Mouse (Mus musculus): Measurements from ENCODE around the gene Tfb2m. TPM values are rescaled to one million over a fixed set of nuclear protein-coding genes. Genes with fewer than 3 reads are reported as not detected.

Gene Tfb2m
- polyA plus RNA-seq, 1 experiment from 2014 or later, result 26.2 TPM

DNA sequence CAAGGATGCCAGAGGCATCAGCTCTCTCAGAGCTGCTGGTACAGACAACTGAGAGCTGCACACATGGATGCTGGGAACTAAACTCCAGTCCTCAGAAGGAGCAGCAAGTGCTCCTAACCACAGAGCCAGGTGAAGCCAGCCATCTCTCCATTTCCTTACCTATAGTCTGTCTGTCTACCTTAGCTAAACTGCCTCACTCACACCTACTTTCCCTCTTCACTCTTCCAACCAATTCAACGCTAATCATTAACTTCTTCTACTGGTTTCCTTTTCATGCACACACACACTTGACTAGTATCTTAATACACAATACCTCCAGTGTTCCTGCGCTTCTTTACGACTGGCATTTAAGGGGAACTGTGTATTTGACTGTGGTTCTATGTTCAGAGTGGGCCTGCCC, 6.2 kb downstream of the Tfb2m start:
- H3K4me2 ChIP-seq (replicated peaks), result no peak overlapping the region
- no peaks in the 10 kb centered on the region for H3K9me3 ChIP-seq (replicated peaks)
- no peak overlapping the region for H3K4me3 ChIP-seq (replicated peaks)
- H3K27me3 ChIP-seq, result no peaks in the 10 kb centered on the region
- H3K27ac ChIP-seq (replicated peaks), result no peak overlapping the region
- whole genome bisulfite sequencing, result 89% methylated on average over 3 of the region's 3 CpGs
- H3K4me1 ChIP-seq, result peaks cover 7% of the 10 kb centered on the region
- no peak for ATAC-seq (ENCODE audit: insufficient number of reproducible peaks, low FRiP score, low TSS enrichment, low read depth)
- H3K9ac ChIP-seq, result no peak overlapping the region
- H3K36me3 ChIP-seq, result peaks cover 24% of the 10 kb centered on the region

DNA sequence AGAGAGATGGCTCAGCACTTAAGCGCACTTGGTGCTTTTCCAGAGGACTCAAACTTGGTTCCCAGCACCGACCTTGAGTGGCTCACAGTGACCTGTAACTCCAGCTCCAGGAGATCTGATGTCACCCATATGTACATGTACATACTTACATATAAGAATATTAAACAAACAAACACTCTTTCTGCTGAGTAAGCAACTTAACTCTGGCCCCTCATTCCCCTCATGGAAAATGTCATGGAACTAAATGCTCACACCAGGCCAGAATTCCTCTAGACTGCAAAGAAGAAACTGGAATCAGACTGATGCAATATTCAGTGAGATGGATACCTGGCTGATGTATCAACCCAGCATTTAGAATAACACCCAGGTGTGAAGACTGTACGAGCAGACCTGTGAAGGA, 7.0 kb downstream of the Tfb2m start:
- no peaks in the 10 kb centered on the region for H3K27me3 ChIP-seq
- peaks cover 32% of the 10 kb centered on the region for H3K36me3 ChIP-seq
- H3K4me2 ChIP-seq (replicated peaks), result no peak overlapping the region
- H3K4me3 ChIP-seq (replicated peaks), result no peak overlapping the region
- H3K9me3 ChIP-seq (replicated peaks), result no peaks in the 10 kb centered on the region
- no peak overlapping the region for H3K27ac ChIP-seq (replicated peaks)
- no peaks in the 10 kb centered on the region for H3K4me1 ChIP-seq
- 96% methylated on average over 3 of the region's 3 CpGs for WGBS
- H3K9ac ChIP-seq, result no peak overlapping the region
- no peak for ATAC-seq (ENCODE audit: insufficient number of reproducible peaks, low FRiP score, low TSS enrichment, low read depth)

DNA sequence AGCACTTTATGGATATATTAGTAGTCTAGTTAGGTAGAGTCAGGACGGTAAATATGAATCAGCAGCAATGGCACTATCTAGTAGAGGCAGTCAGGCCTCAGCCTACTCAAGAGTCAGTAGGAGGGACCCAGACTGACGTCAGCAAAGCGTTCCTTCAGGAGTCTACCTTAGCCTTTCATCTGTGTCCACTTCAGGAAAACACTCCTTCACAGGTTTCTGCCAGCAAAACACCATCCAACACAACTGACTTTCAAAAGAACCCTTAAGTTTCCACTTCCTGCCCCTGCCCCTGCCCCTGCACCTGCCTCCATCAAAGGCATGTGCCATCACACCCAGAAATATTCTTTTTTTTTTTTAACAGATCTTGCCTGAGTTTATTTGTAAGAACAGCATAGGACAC, 26.2 kb downstream of the Tfb2m start:
- Histone ChIP-seq H3K36me3 (no peaks in the 10 kb centered on the region), H3K27ac (replicated peaks) (no peak overlapping the region), H3K4me3 (replicated peaks) (no peak overlapping the region), H3K27me3 (no peaks in the 10 kb centered on the region), H3K9me3 (replicated peaks) (no peaks in the 10 kb centered on the region), H3K4me1 (peaks cover 7% of the 10 kb centered on the region; the same call in 1 of the 2 replicates), H3K4me2 (replicated peaks) (no peak overlapping the region), H3K9ac (no peak overlapping the region)
- WGBS, result 79% methylated on average over 3 of the region's 3 CpGs
- ATAC-seq (ENCODE audit: insufficient number of reproducible peaks, low FRiP score, low TSS enrichment, low read depth), result no peak

DNA sequence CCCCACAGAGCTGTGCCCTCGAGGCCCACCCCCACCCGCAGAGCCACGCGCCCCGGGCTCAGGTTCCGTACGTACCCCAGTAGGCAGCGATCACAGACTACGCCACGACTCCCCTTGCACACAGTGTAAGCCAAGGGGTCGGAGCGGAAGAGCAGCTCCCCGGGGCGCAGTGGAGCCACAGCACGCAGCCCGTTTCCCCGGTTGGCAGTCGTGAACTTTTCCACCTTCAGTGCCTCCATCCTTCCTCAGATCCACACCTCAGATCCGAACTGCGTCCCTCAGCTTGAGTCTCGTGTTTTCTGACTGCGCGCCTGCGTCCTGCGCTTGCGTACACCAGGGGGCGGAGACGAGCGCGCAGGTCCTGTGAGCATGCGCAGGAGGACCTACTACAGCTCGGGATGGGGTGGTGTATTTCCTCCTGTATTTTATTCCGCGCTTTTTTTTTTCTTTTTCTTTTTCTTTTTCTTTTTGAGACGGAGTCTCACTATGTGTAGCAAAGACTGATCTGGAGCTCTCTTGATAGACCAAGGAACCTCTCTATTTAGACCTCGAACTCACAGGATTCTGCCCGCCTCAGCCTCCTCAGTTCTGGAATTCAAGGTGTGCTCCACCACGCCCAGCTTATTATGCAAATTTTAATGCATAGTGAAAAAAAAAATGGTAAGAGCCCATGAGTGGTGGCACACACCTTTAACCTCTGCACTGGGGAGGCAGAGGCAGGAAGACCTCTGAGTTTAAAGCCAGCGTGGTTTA, 28.2 kb downstream of the Tfb2m start, which contains the start of gene Smyd3:
TSS of gene Smyd3 (minus strand) at position 329 of the 753 bp plus-strand sequence.
- ATAC-seq (ENCODE audit: insufficient number of reproducible peaks, low FRiP score, low TSS enrichment, low read depth), result peak; percentile 78
- Histone ChIP-seq H3K9me3 (replicated peaks) (no peaks in the 10 kb centered on the region), H3K27ac (replicated peaks) (peak within 1 kb of the TSS; percentile 75), H3K4me1 (peaks cover 7% of the 10 kb centered on the region; the same call in 1 of the 2 replicates), H3K4me3 (replicated peaks) (peak within 1 kb of the TSS; percentile 71), H3K27me3 (no peaks in the 10 kb centered on the region), H3K9ac (peak within 1 kb of the TSS; percentile 51), H3K4me2 (replicated peaks) (peak within 1 kb of the TSS; percentile 95), H3K36me3 (no peaks in the 10 kb centered on the region)
- WGBS, result 5% methylated on average over 39 of the region's 39 CpGs

DNA sequence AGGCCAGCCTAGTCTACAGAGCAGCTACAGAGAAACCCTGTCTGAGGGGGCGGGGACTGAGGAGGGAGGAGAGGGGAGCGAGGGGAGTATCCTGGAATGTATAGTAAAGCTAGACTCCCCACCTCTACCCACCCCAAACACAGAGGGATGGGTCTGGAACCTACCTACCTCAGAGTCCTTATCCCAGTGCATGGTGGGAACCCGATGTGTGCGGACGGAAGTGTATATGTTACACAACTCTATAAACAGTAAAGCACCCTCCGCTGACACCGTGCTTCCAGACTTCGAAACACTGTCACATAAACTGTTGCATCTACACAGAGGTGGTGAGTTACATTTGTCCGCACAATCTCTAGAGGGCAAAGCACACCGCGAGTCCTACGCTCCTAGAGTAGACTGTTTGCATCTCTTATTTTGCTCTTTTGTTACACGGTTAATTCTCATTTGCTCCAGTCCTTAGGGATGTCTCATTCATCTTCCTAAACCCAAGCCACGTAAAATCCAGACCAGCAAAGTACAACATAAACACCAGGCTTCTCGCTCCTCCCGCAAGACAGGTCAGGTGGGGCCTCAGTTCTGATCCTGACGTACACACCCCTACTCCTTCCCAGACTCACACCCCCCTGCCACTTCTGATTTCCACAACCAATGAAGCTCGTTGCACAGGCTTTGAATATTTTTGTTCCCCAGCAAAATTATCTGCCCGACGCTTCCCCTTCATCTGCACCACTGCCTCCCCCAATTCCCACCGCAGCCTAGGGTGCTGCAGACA, 28.9 kb downstream of the Tfb2m start:
- no peaks in the 10 kb centered on the region for H3K9me3 ChIP-seq (replicated peaks)
- no peaks in the 10 kb centered on the region for H3K36me3 ChIP-seq
- H3K9ac ChIP-seq, result peak overlapping the region; percentile 51
- peak overlapping the region; percentile 95 for H3K4me2 ChIP-seq (replicated peaks)
- ATAC-seq (ENCODE audit: insufficient number of reproducible peaks, low FRiP score, low TSS enrichment, low read depth), result peak; percentile 74
- H3K4me3 ChIP-seq (replicated peaks), result peak overlapping the region; percentile 71
- under 1% methylated on average over 21 of the region's 21 CpGs for WGBS
- H3K27ac ChIP-seq (replicated peaks), result peak overlapping the region; percentile 75
- peaks cover 7% of the 10 kb centered on the region; the same call in 1 of the 2 replicates for H3K4me1 ChIP-seq
- no peaks in the 10 kb centered on the region for H3K27me3 ChIP-seq

DNA sequence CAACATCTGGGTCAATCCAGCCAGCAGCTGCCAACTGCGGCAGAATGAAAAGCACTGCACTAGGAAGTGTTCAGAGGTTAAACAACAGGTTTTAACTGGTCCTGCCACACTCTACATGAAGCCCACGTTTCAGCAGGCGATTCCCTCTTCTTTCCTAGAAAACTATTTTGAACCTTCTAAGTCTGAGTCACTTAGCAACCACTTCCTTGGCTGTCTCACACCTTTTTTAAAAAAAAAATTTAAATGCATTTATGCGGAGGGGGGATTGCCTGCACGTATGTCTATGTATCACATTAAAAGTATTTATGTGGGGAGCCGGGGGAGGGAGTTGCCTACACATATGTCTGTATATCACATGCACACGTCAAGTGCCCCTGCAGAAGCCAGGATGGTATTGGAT, 34.2 kb downstream of the Tfb2m start:
- Histone ChIP-seq H3K4me2 (replicated peaks) (no peak overlapping the region), H3K27me3 (no peaks in the 10 kb centered on the region), H3K27ac (replicated peaks) (no peak overlapping the region), H3K36me3 (no peaks in the 10 kb centered on the region), H3K9me3 (replicated peaks) (no peaks in the 10 kb centered on the region), H3K9ac (no peak overlapping the region), H3K4me3 (replicated peaks) (no peak overlapping the region), H3K4me1 (peaks cover 6% of the 10 kb centered on the region)
- WGBS, result 61% methylated on average over 7 of the region's 7 CpGs
- ATAC-seq (ENCODE audit: insufficient number of reproducible peaks, low FRiP score, low TSS enrichment, low read depth), result no peak

DNA sequence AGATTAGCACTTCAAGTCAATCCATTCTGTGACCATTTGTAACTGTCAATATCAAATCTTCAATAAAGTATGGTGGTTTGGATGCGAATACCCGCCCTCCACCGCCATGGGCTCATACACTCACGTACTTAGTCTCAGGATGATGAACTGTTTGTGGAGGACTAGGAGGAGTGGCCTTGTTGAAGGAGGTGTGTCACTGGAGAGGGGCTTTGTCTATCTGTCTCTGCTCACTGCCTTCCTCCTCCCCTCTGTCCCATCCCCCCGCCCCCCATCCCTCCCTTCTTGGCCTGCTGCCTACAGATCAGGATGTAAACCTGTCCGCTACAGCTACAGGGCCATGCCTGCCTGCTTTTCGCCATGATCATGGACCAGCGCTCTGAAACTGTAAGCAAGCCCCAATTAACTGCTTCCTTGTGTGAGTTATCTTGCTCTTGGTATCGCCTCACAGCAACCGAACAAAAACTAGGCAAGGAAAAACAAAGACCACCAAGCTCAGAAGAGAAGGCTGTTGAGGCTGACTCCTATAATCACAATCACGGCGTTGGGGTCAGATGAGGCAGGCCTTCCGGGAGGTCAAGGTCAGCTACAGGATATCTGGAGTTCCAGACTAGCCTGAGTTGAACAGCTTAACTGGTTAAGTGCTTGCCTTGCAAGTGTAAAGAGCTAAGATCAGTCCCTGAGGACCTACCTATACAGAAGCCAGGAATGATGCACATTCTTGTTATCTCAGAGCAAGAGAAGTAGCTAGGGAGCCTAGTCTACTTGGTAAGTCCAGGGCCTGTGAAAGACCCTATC, 35.3 kb downstream of the Tfb2m start:
- no peaks in the 10 kb centered on the region for H3K27me3 ChIP-seq
- no peak for ATAC-seq (ENCODE audit: insufficient number of reproducible peaks, low FRiP score, low TSS enrichment, low read depth)
- no peak overlapping the region for H3K4me2 ChIP-seq (replicated peaks)
- H3K9ac ChIP-seq, result no peak overlapping the region
- no peaks in the 10 kb centered on the region for H3K9me3 ChIP-seq (replicated peaks)
- WGBS, result 83% methylated on average over 12 of the region's 13 CpGs
- H3K4me3 ChIP-seq (replicated peaks), result no peak overlapping the region
- no peaks in the 10 kb centered on the region for H3K36me3 ChIP-seq
- no peak overlapping the region for H3K27ac ChIP-seq (replicated peaks)
- peaks cover 2% of the 10 kb centered on the region; the same call in 1 of the 2 replicates for H3K4me1 ChIP-seq

DNA sequence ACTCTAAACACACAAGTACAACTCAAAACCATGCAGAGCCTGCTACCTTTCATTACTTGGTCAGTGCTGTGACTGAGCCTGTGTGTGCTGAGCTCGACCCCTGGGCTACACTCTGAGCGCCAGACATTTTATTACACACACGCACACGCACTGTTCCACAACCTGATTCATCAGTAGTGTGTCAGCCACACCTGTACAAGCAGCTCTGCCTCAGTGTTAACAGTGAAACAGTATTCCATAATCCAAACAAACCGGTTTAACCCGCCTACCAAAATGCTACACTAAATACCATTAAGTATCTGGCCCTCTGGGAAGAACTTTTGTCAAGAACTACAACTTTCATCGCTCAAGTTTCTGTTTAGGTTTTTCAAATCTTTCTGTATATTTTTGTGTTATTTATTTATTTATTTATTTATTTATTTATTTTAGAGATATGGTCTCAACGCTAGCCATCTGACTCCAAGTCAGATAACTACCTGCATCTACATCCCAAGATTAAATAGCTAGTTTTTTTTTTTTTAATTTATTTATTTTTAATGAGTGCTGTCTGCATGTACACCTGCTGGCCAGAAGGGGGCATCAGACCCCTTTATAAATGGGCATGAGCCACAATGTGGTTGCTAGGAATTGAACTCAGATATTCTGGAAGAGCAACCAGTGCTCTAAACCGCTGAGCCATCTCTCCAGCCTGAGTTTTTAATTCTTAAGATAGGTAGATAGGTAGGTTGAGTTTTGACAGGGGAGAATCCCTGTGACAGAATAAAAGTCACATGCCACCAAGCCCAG, 39.3 kb downstream of the Tfb2m start:
- H3K9me3 ChIP-seq (replicated peaks), result no peaks in the 10 kb centered on the region
- no peak overlapping the region for H3K9ac ChIP-seq
- no peak overlapping the region for H3K4me3 ChIP-seq (replicated peaks)
- no peak overlapping the region; the same call in none of the 2 replicates for H3K27ac ChIP-seq (replicated peaks)
- peaks cover 2% of the 10 kb centered on the region; the same call in 1 of the 2 replicates for H3K4me1 ChIP-seq
- no peaks in the 10 kb centered on the region for H3K27me3 ChIP-seq
- no peaks in the 10 kb centered on the region for H3K36me3 ChIP-seq
- no peak overlapping the region for H3K4me2 ChIP-seq (replicated peaks)
- no peak for ATAC-seq (ENCODE audit: insufficient number of reproducible peaks, low FRiP score, low TSS enrichment, low read depth)
- WGBS, result 47% methylated on average over 9 of the region's 9 CpGs

DNA sequence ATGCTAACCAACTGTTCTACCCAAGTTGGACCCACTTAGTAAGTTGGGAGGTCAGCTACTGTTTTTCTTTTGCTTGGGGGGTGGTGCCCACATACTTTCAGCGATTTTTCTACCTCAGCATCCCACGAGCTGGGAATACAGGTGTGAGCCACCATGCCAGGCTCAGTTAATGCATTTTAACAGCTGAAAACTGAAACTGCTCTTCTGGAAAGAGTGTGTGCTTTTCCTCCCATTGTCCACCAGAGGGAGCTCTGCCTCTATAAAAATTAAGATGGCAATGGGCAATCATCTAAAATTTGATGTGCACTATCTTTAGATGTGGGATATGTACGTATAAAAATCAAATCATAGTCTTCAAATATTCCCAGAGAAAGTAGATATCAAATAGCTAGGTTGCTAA, 43.5 kb downstream of the Tfb2m start:
- Histone ChIP-seq H3K4me1 (peaks cover 2% of the 10 kb centered on the region; the same call in 1 of the 2 replicates), H3K27ac (replicated peaks) (no peak overlapping the region), H3K4me3 (replicated peaks) (no peak overlapping the region), H3K9me3 (replicated peaks) (no peaks in the 10 kb centered on the region), H3K36me3 (no peaks in the 10 kb centered on the region), H3K27me3 (no peaks in the 10 kb centered on the region), H3K4me2 (replicated peaks) (no peak overlapping the region), H3K9ac (no peak overlapping the region)
- WGBS, result 10% methylated on average over 3 of the region's 3 CpGs
- ATAC-seq (ENCODE audit: insufficient number of reproducible peaks, low FRiP score, low TSS enrichment, low read depth), result no peak

DNA sequence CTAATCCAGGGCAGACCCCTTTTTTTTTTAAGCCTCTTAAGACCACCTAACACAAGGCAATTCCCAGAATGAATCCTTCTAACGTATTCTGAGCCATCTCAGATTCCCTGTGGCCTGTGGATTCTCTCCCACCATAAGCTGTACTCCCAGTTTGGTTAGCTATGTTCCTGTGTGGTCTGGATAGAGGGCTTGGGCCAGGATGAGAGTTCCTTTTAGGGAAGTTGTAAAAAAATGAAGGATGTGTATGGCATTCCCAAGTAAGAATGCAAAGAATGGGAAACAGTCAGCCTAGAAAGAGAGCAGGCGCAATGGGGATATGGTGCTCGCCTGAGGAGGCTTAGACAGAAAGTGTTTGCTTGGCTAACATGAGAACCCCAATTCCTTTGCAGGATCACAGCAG, 46.8 kb downstream of the Tfb2m start:
- H3K36me3 ChIP-seq, result no peaks in the 10 kb centered on the region
- ATAC-seq (ENCODE audit: insufficient number of reproducible peaks, low FRiP score, low TSS enrichment, low read depth), result no peak
- no peaks in the 10 kb centered on the region for H3K4me1 ChIP-seq
- H3K27me3 ChIP-seq, result no peaks in the 10 kb centered on the region
- no peak overlapping the region for H3K4me3 ChIP-seq (replicated peaks)
- WGBS, result 61% methylated on average over 3 of the region's 3 CpGs
- H3K9ac ChIP-seq, result no peak overlapping the region
- no peak overlapping the region for H3K27ac ChIP-seq (replicated peaks)
- H3K4me2 ChIP-seq (replicated peaks), result no peak overlapping the region
- H3K9me3 ChIP-seq (replicated peaks), result no peaks in the 10 kb centered on the region
